Mouse (Mus musculus) limb, embryonic 12.5 days (tissue): ENCODE results near the gene Mbnl3. TPM values are rescaled to one million over a fixed set of nuclear protein-coding genes. Genes with fewer than 3 reads are reported as not detected.

ENCODE experiments used
- ATAC-seq: fragments of 200-750 bp; cut with Nextera tagmentation; 2 replicates; pipeline ENCODE4 v1.8.0; 2017; ENCODE audit warnings: low read depth, moderate TSS enrichment; ENCODE audit not compliant: insufficient number of reproducible peaks, insufficient read depth, low FRiP score, low TSS enrichment
- H3K27ac ChIP-seq: fragments of 300-500 bp; sonication (generic); 2 replicates; pipeline ENCODE4 v1.5.1; 2016; ENCODE audit warnings: mild to moderate bottlenecking, moderate library complexity
- H3K27me3 ChIP-seq: fragments of 300-500 bp; sonication (generic); 2 replicates; pipeline ENCODE4 v1.6.1; 2016; ENCODE audit warnings: mild to moderate bottlenecking, moderate library complexity
- H3K36me3 ChIP-seq: fragments of 300-500 bp; sonication (generic); 2 replicates; pipeline ENCODE4 v1.6.1; 2016; ENCODE audit warnings: mild to moderate bottlenecking, moderate library complexity
- H3K4me1 ChIP-seq: fragments of 300-500 bp; sonication (generic); replicated peaks from 2 replicates; pipeline ENCODE4 v1.6.1; 2016
- H3K4me2 ChIP-seq: fragments of 300-500 bp; sonication (generic); 2 replicates; pipeline ENCODE4 v1.6.1; 2016; ENCODE audit warnings: mild to moderate bottlenecking, moderate library complexity
- H3K4me3 ChIP-seq: fragments of 300-500 bp; sonication (generic); replicated peaks from 2 replicates; pipeline ENCODE4 v1.5.1; 2016; ENCODE audit warnings: mild to moderate bottlenecking
- H3K9ac ChIP-seq: fragments of 300-500 bp; sonication (generic); replicated peaks from 2 replicates; pipeline ENCODE4 v1.6.1; 2016; ENCODE audit warnings: mild to moderate bottlenecking, moderate library complexity
- H3K9me3 ChIP-seq: fragments of 300-500 bp; sonication (generic); 2 replicates; pipeline ENCODE4 v1.6.1; 2016; ENCODE audit warnings: mild to moderate bottlenecking, moderate library complexity
- WGBS: fragments of 180-500 bp; shearing (Covaris S2); methylation state at CpG from one replicate; pipeline ENCODE4 v1.1.7; 2016; 5-methylcytosine and 5-hydroxymethylcytosine counted together
- microRNA-seq: library from miRNA; unstranded; fragments of <30 nt; microRNA quantifications from one replicate; pipeline ENCODE4, GENCODE M21; 2017
- polyA plus RNA-seq: library from polyadenylated mRNA; unstranded; fragments of >200 nt; fragmentation: Nextera tagmentation; extraction: Ambion mirVana; gene quantifications from 2 replicates; pipeline ENCODE4 v1.2.1, GENCODE M21; 2016

The Mbnl3 gene
- polyA plus RNA-seq, 1 experiment from 2014 or later: 13.9 TPM

DNA sequence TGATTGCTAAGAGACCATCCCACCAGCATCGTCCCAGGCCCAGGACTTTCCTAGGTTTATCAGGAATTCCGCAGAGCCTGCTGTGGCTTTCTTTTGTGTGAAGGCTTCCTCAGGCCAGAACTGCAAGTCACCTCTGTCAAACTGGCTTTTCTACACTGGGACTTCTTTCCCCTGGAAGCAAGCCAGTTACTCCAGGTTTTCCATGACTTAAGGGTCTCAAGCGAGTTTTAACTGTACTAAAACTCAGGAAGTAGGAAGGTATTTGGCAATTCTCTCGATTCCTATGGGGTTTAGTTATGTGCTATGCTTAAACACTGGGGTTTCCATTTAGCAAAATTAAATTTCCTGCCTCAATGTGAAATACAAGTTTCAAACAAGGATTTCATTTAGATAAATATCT, 57.9 kb downstream of the Mbnl3 start:
- no peak for ATAC-seq
- WGBS: 50% methylated on average over 4 of the region's 4 CpGs

DNA sequence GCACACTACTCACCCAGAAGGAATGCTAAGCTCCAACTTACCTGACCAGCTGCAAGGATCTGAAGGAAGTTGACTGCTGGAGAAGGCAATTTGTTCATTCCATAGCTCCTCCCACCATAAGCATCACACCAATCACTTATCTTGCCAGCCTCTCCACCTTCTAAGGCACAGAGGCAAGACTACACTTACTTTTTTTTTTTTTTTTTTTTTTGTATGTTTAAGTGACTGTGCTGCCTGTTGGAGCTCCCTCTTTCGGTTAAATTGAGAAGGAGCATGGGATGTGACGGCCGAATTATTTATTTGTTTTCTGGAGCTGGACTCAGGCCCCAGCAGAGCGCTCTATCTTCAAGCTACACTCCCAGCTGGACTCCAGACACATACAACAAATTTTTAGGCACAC, 60.0 kb downstream of the Mbnl3 start:
- H3K4me1 ChIP-seq: no peaks in the 10 kb centered on the region
- WGBS: 37% methylated on average over 4 of the region's 4 CpGs
- ATAC-seq: no peak

More for the DNA sequence above, 57.9 kb downstream of the Mbnl3 start:
- Histone ChIP-seq H3K9me3 (no peaks in the 10 kb centered on the region), H3K4me2 (no peak overlapping the region), H3K36me3 (no peaks in the 10 kb centered on the region), H3K4me3 (no peak overlapping the region), H3K4me1 (no peaks in the 10 kb centered on the region), H3K27me3 (no peaks in the 10 kb centered on the region), H3K27ac (0 out of 2 replicates have a peak overlapping the region, but pooled peaks have one; percentile 29), H3K9ac (no peak overlapping the region)

DNA sequence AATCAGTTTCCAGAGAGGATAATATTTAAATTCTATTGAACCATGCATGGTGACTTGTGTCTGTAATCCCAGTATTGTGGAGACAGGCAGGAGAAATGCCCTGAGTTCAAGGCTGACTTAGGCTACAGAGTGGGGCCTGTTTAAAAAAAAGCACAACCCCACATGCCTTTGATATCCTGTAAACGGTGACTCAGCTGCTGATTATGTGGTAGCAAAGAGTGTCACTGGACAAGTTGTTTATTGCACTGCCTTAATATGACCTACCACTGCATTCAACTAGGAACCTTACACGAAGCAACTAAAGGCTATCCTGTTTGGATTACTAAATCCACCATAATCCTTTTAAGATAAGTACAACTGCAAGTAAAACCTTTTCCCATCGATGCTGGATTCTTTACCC, 66.3 kb downstream of the Mbnl3 start:
- no peaks in the 10 kb centered on the region for H3K4me1 ChIP-seq
- H3K9ac ChIP-seq: no peak overlapping the region
- no peaks in the 10 kb centered on the region for H3K27me3 ChIP-seq
- no peak overlapping the region for H3K27ac ChIP-seq
- no peak overlapping the region for H3K4me3 ChIP-seq
- no peaks in the 10 kb centered on the region for H3K9me3 ChIP-seq
- 46% methylated on average over 3 of the region's 3 CpGs for WGBS
- no peaks in the 10 kb centered on the region for H3K36me3 ChIP-seq
- H3K4me2 ChIP-seq: no peak overlapping the region
- ATAC-seq: no peak

More for the DNA sequence above, 60.0 kb downstream of the Mbnl3 start:
- Histone ChIP-seq H3K9ac (no peak overlapping the region), H3K36me3 (no peaks in the 10 kb centered on the region), H3K27ac (no peak overlapping the region), H3K9me3 (no peaks in the 10 kb centered on the region), H3K4me2 (no peak overlapping the region), H3K27me3 (no peaks in the 10 kb centered on the region), H3K4me3 (no peak overlapping the region)

DNA sequence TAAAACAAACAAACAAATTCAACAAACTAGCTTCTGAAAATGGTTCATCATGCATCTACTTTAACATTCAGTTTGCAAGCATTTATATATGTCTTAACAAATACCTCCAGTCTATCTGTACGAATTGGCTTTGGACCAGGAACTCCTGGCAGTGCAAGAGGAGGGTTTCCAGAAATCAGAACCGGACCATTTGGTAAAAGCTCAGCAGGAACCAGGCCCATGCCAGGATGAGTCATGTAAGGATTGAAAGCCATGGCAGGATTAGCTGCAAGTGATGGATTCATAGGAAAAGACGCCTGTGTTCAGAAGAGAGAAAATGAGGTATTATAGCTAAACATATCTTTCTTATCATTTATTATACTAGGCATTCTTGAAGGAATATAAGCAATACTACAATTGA, 75.0 kb downstream of the Mbnl3 start:
- Histone ChIP-seq H3K9ac (no peak overlapping the region), H3K4me2 (no peak overlapping the region), H3K4me3 (no peak overlapping the region), H3K27me3 (no peaks in the 10 kb centered on the region), H3K9me3 (no peaks in the 10 kb centered on the region), H3K36me3 (no peaks in the 10 kb centered on the region), H3K27ac (no peak overlapping the region), H3K4me1 (no peaks in the 10 kb centered on the region)
- no peak for ATAC-seq
- WGBS: 78% methylated on average over 3 of the region's 3 CpGs

DNA sequence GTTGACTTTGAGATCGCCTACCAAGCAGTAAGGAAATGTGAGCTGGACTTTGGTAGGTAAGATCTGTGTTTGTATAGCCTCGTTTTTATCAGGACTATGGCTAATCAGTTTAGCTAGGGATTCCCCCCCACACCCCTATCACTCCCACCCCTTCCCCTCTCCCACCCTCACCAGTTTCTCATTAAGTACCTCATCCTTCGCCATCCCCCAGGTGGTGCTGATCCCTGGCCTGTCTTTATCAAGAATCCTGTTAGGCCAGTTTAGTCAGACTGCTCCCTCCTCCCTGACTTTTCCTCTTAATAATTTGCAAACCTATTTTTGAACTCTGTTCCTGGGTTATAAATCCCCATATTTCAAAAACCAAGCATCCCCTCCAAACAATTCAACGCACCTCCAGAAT, 103.6 kb downstream of the Mbnl3 start:
- no peak for ATAC-seq
- no peaks in the 10 kb centered on the region for H3K4me1 ChIP-seq
- H3K4me3 ChIP-seq: no peak overlapping the region
- H3K36me3 ChIP-seq: no peaks in the 10 kb centered on the region
- 77% methylated on average over 4 of the region's 4 CpGs for WGBS
- H3K27me3 ChIP-seq: no peaks in the 10 kb centered on the region
- no peak overlapping the region for H3K9ac ChIP-seq
- no peak overlapping the region for H3K27ac ChIP-seq
- H3K9me3 ChIP-seq: no peaks in the 10 kb centered on the region
- H3K4me2 ChIP-seq: no peak overlapping the region

DNA sequence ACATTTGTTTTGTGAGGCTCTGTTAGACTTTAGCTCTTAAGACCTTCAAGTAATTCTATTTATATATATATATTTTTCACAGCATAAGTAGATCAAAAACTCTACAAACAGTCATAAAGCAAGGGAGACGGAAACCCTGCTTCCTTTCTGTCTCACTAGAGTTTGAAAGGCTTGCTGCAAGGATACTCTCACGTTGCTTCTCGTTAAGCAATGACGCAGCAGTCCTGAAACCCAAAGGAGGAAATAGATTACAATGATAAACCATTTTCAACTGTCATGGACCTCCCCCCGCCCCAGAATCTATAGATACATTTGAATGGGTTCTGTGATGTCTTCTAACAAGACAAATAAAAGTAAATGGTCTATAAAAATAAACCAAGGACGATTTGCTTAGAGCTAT, 121.4 kb downstream of the Mbnl3 start:
- no peaks in the 10 kb centered on the region for H3K4me1 ChIP-seq
- H3K4me3 ChIP-seq: no peak overlapping the region
- ATAC-seq: no peak
- no peak overlapping the region for H3K4me2 ChIP-seq
- no peaks in the 10 kb centered on the region for H3K27me3 ChIP-seq
- no peak overlapping the region for H3K9ac ChIP-seq
- H3K9me3 ChIP-seq: no peaks in the 10 kb centered on the region
- 74% methylated on average over 6 of the region's 6 CpGs for WGBS
- H3K27ac ChIP-seq: no peak overlapping the region
- H3K36me3 ChIP-seq: no peaks in the 10 kb centered on the region

DNA sequence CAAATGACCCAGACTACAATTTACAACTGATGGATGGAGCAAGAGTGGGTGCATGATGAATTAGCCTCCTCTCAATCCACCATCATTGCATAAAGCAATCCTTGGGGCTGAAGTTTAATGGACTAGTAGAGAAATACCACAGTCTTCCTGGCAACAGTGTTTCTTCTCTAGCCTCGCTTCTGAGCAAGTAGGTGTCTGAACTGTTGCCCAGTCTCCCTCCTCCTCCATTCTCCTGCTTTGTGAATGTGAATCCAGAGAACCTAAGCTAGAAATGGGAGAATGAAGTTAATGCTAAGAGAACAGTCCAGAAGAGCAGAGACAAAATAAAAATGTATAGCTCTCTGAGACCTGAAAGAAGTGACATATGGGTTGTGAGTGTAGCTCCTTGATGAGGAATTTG, 122.1 kb downstream of the Mbnl3 start:
- 81% methylated on average over 1 of the region's 1 CpGs for WGBS
- no peak overlapping the region for H3K27ac ChIP-seq
- H3K9ac ChIP-seq: no peak overlapping the region
- no peaks in the 10 kb centered on the region for H3K9me3 ChIP-seq
- H3K4me1 ChIP-seq: no peaks in the 10 kb centered on the region
- ATAC-seq: no peak
- no peaks in the 10 kb centered on the region for H3K27me3 ChIP-seq
- no peak overlapping the region for H3K4me2 ChIP-seq
- H3K36me3 ChIP-seq: no peaks in the 10 kb centered on the region
- no peak overlapping the region for H3K4me3 ChIP-seq

DNA sequence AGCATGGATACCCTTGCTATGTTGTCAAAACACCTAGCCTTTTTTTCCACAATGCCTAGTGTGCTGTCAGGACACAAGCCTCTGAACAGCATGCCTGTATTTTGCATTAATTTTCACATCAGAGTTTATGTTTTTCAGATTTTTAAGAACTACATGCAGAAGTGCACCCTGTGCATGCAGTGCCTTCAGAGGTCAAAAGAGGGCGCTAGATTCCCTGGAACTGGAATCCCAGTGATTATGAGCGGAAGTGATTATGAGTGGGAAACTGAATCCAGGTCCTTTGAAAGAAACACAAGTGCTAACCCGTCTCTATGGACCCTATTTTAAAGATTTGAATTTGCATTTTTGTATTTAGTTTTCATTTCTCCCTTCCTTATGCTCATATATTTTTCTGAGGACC, 129.6 kb downstream of the Mbnl3 start:
- H3K27me3 ChIP-seq: no peaks in the 10 kb centered on the region
- no peak overlapping the region for H3K4me2 ChIP-seq
- H3K4me3 ChIP-seq: no peak overlapping the region
- H3K9ac ChIP-seq: no peak overlapping the region
- no peaks in the 10 kb centered on the region for H3K4me1 ChIP-seq
- H3K36me3 ChIP-seq: no peaks in the 10 kb centered on the region
- no peaks in the 10 kb centered on the region for H3K9me3 ChIP-seq
- no peak overlapping the region for H3K27ac ChIP-seq
- WGBS: 38% methylated on average over 3 of the region's 3 CpGs
- no peak for ATAC-seq

Small RNA genes within 50 kb of the gene (microRNA-seq; reads per million reads assigned to microRNA genes)
- gene Gm23417: not detected

Other genes with a start within 250 kb of the Mbnl3 start
- gene Rap2c, start 188.5 kb downstream of the Mbnl3 start, polyA plus RNA-seq: 37.2 and 37.8 TPM in 2 replicates